16 mouse cellular contexts compared by ENCODE assay signal in the genomic region with DNA sequence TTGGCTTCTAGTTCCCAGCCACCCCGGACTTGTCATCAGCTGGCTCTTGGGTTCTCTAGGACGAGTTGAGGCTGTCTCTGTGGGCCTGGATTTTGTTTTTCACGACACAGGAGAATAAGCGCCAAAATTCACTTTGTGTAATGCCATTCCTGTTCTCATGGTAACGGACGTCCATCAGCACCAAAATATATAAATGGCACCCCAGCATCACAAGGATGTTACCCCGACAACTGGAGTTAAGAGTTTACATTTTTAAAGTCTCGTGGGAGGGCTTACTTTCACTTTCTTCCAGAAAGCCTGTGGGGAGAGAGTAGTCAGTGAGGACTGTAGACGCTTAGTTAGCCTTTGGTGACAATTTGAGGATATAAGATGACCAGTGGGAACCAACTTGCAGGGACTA.
"Had no signal": no experiment of that assay in that cellular context is flagged by ENCODE, and none has a peak within 500 bp of the region (broad histone marks: within the 10 kb centered on the region; RNA-seq: fewer than 3 reads in every experiment).

No protein-coding gene starts in this region.

- DNase-seq: kidney, adult 9 months; kidney, postnatal 36 days; layer of hippocampus, adult 9-11 months; layer of hippocampus, postnatal 36 days; left cerebral cortex, postnatal 4 days; lung, adult 18-20 months; lung, postnatal 36 days; retina, postnatal 1 day; right cerebral cortex, postnatal 14 days; thymus, postnatal 4 days had no signal

- H3K9me3 ChIP-seq: limb, embryonic 13.5 days; midbrain, embryonic 15.5 days; neural tube, embryonic 13.5 days had no signal

- H3K4me3 ChIP-seq: limb, embryonic 13.5 days; midbrain, embryonic 15.5 days; neural tube, embryonic 13.5 days had no signal

- H3K4me2 ChIP-seq: limb, embryonic 13.5 days; midbrain, embryonic 11.5 days; midbrain, embryonic 15.5 days; neural tube, embryonic 13.5 days had no signal

- H3K27ac ChIP-seq: kidney, postnatal 0 days; limb, embryonic 13.5 days; liver, embryonic 14.5 days; midbrain, embryonic 15.5 days; neural tube, embryonic 13.5 days had no signal

- H3K27me3 ChIP-seq: limb, embryonic 13.5 days; midbrain, embryonic 15.5 days; neural tube, embryonic 13.5 days had no signal

- H3K36me3 ChIP-seq: limb, embryonic 13.5 days; midbrain, embryonic 15.5 days; neural tube, embryonic 13.5 days had no signal

- H3K4me1 ChIP-seq: midbrain, embryonic 15.5 days; neural tube, embryonic 13.5 days had no signal

- H3K9ac ChIP-seq: limb, embryonic 13.5 days; liver, embryonic 14.5 days; midbrain, embryonic 15.5 days; neural tube, embryonic 13.5 days had no signal
